Mouse (Mus musculus) layer of hippocampus, adult 2 months (tissue): ENCODE results near the gene Eif2b4. TPM values are rescaled to one million over a fixed set of nuclear protein-coding genes. Genes with fewer than 3 reads are reported as not detected.

Experiments used
- DNase-seq, 2 experiments: peaks; one replicate each; pipeline ENCODE4 v3.0.0; 2022; ENCODE audit warnings: low spot score in 2 of 2
- H3K27ac ChIP-seq: fragments of 200-600 bp; 2 replicates; pipeline ENCODE4 v1.8.1; 2022
- H3K4me3 ChIP-seq: fragments of 200-600 bp; 2 replicates; pipeline ENCODE4 v1.8.1; 2022; ENCODE audit warnings: mild to moderate bottlenecking
- CTCF ChIP-seq: fragments of 200-600 bp; conservative IDR thresholded peaks from 2 replicates; pipeline ENCODE4 v1.8.1; 2022; ENCODE audit warnings: antibody characterized with exemption, mild to moderate bottlenecking, moderate library complexity
- total RNA-seq, 2 experiments: library from RNA; stranded (reverse); gene quantifications; 2 replicates each; pipeline ENCODE4 v1.2.3; 2021

Eif2b4 gene
- total RNA-seq, 2 experiments from 2014 or later, result 39.6 to 54.0 TPM

- no peak for DNase-seq
- H3K4me3 ChIP-seq, result no peak overlapping the region
- TF ChIP-seq CTCF, result no peak
- no peak overlapping the region for H3K27ac ChIP-seq
Observed at GRCm38 (mm10) chr5:31197072-31197471, 3.8 kb upstream of the Eif2b4 start.

- Histone ChIP-seq H3K4me3 (no peak overlapping the region), H3K27ac (no peak overlapping the region; the same call in 1 of the 2 replicates)
- no peak for TF ChIP-seq CTCF
- DNase-seq, result no peak
Observed at GRCm38 (mm10) chr5:31196207-31196606, 3.0 kb upstream of the Eif2b4 start.

DNA sequence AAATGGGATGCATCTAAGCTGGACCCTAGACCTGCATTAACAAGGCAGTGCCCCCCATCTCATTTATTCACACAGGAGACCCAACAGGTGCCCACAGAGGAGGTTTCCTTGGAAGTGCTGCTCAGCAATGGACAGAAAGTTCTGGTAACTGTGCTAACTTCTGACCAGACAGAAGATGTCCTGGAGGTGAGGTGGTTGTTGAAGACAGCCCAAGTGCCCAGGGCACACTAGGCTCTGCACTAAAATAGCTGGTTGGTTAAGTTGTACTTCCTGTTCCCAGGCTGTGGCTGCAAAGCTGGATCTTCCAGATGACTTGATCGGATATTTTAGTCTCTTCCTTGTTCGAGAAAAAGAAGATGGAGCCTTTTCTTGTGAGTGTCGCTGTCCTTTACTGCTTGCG lies 2.4 kb upstream of the Eif2b4 start:
- TF ChIP-seq CTCF, result no peak
- no peak overlapping the region for H3K4me3 ChIP-seq
- no peak for DNase-seq
- no peak overlapping the region for H3K27ac ChIP-seq

DNA sequence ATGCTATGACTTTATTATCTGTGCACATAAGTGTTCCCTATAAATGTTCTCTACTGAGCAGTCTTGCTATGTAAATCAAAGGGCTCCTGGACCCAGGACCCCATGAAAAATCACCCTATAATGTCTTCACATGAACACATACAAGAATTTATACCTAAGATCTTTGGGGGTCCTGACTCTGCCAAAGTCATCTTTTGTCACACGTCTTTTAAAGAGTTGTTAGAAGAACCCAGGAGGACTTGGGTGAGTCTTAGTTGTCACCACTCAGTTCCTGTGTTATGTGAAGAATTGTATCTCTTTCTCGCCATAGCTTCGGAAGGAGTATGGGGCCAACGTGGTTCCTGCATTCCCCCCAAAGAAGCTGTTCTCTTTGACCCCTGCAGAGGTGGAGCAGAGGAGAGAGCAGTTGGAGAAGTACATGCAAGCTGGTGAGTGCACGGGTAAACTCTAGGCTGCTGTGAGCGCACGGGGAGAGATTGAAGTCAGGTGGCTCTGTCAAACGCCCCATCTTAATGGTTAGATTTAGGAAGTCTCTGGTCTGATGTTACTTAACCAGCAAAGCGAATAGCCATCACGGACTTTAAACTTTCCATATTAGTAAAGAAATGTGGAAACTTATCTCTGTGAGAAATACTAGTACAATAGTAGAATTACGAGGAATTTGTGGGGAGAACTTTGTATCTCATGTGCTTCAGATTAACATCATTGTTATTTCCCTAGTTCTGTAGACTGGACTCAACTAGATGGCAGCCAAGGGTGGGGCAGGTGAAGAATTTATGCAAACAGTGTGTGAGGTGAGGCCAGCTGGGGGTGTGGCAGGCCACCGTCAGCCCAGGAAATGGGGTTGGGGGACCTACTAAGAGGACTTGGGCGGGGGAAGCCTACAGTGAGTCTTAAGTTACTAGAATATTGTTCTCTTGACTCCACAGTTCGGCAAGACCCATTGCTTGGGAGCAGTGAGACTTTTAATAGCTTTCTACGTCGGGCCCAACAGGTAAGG lies 1.6 kb upstream of the Eif2b4 start:
- Histone ChIP-seq H3K27ac (no peak overlapping the region), H3K4me3 (peak overlapping the region; percentile 85; the same call in 1 of the 2 replicates)
- no peak for TF ChIP-seq CTCF
- no peak for DNase-seq

DNA sequence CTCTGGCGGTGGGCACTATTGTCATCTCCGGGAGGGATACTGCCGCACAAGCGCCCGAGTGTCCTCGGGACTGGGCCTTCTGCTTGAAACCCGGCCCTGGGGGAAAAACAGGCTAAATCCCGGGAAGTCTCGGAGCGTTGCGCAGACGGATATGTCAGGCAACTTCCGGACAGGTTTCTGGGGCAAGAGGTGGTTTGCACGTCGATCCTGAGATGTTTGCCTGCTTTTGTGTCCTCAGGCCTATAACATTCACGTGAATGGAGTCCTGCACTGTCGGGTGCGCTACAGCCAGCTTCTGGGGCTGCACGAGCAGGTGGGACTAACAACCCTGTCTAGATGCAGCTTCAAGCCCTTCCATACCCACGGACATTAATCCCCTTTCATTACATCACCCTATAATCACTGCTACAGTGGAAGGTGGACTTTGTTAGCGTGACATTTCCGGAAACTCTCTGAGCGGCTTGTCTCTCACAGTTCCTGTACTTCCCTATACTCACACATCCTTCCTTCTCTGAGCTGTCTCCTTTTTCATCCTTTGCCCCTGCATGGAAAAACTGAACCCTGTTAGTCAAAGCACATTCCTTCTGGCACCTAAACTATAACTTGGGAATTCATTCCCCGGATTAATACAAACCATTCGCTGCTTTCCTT lies 526 bp upstream of the Eif2b4 start:
- TF ChIP-seq CTCF, result no peak
- peak in 1 of 2 experiments; percentile 21 for DNase-seq
- Histone ChIP-seq H3K4me3 (peak overlapping the region; percentile 85), H3K27ac (peak overlapping the region; percentile 97)

- peak overlapping the region; percentile 97 for H3K27ac ChIP-seq
- no peak for DNase-seq
- peak overlapping the region; percentile 85 for H3K4me3 ChIP-seq
- TF ChIP-seq CTCF, result no peak
Observed at GRCm38 (mm10) chr5:31192045-31192938, 938 bp downstream of the Eif2b4 start.

DNA sequence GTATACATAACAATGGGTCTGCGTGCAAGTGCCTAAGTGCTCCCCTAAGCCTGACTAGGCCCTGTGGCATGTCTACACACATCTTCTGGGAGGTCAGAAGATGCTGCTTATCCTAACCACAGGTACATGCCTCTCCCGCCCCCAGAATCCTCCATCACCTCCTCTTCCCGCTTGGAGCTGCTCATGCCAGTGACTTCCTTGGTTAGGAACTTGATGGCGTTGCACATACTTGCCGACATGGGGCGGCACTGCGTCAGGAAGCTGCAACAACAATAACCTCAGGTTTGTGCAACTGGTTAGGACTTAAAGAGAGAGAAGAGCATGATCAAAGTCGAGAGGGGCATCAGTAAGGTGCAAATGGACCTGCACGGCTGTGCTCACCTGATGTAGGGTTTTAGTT lies 3.0 kb downstream of the Eif2b4 start:
- no peak overlapping the region for H3K4me3 ChIP-seq
- H3K27ac ChIP-seq, result no peak overlapping the region
- no peak for DNase-seq
- no peak for TF ChIP-seq CTCF

DNA sequence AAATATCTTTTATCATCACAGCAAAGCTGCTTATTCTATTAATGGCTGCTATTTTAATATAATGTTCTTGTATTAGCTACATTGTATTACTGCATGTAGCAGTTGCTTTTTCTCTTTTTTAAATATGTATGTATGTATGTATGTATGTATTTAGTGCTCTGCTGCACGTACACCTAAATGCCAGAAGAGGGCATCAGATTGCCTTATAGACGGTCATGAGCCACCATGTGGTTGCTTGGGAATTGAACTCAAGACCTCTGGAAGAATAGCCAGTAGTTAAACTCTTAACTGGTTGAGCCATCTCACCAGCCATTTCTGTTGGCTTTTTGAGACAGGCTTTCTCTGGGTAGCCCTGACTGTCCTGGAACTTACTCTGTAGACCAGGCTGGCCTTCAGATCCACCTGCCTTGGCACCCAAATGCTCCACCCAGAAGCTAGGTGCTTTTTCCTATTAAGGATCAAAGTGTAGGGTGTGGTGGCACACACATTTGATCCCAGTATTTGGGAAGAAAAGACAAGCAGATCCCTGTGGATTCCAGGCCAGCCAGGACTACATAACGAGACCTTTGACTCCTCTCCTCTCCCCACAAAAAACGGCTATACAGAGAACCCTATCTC lies 4.9 kb downstream of the Eif2b4 start:
- H3K4me3 ChIP-seq, result no peak overlapping the region
- TF ChIP-seq CTCF, result peak; percentile 65
- no peak for DNase-seq
- no peak overlapping the region for H3K27ac ChIP-seq

DNA sequence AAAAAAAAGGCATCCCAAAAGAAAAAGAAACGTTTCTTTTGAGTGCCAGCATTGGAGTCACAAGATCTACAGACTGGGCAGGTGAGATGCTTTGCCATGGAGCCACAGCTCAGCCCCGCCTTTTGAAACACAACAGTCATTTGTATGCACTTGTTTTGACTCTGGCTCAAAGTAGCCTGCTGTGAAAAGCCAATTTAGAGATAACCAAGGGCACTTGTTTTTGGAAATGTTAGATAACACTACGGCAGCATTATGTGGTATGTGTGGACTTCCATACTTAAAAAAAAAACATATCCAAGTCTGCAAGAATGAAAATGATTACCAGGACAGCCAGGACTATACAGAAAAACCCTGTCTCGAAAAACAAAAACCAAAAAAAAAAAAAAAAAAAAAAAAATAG lies 9.6 kb downstream of the Eif2b4 start:
- Histone ChIP-seq H3K27ac (no peak overlapping the region), H3K4me3 (no peak overlapping the region)
- TF ChIP-seq CTCF, result no peak
- no peak for DNase-seq

- H3K27ac ChIP-seq, result peak overlapping the region; percentile 98; the same call in 1 of the 2 replicates
- no peak overlapping the region for H3K4me3 ChIP-seq
- no peak for DNase-seq
- no peak for TF ChIP-seq CTCF
Observed at GRCm38 (mm10) chr5:31181183-31181770, 12.0 kb downstream of the Eif2b4 start.

DNA sequence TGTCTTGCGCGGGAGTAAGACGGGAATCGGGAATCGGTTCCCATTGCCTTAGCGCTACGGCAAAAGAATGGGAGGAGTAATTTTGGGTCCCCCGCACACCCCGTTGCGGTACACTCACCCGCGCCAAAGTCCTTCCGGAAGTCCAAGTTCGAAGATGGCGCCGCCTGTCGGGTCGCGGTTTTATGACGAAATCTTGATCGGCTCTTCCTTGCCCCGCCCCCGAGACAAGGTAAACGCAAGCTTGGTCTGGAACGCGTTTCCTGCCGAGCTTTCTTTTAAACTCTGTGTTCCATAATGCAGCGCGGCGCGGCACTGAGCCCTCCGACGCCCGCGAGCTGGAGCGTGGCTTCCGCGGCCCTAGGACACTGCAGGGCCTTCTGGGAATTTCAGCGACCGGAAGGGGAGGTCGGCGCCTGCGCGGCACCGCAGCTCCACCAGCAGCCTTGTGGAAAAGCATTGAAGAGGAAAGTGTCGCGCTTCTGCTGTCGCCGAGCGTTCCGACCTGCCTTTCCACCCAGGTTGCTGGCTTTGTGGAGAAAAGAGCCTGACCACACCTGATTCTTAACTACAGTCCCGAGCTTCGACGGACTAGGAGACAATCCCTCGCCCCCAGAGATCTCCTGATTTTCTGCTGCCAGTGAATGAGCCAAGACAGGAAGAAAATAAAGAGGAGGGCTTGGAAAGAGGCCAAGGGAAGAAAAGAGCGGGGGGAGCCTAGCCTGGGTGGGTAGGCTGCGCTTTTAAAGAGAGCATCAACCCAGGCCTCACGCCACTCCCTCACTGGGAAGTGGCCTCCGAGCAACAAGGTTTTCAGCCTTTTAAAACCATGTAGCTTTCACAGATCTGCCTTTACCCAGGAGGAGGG lies 13.2 kb downstream of the Eif2b4 start, which contains the start of the genes Gm29609 and Gtf3c2:
TSS of gene Gm29609 (minus strand) at position 146 of the 865 bp plus-strand sequence.
TSS of gene Gtf3c2 (minus strand) at position 379 of the 865 bp plus-strand sequence.
- Histone ChIP-seq H3K27ac (peak within 1 kb of the TSS; percentile 98), H3K4me3 (peak within 1 kb of the TSS; percentile 62)
- TF ChIP-seq CTCF, result 0 out of 2 replicates have a peak, but pooled peaks have one; percentile 19
- DNase-seq, result peak; percentile 97 to 98
